Mouse (Mus musculus) forebrain, embryonic 10.5 days (tissue): ENCODE results near the gene Tmf1. TPM values are rescaled to one million over a fixed set of nuclear protein-coding genes. Genes with fewer than 3 reads are reported as not detected.

ENCODE experiments used
- DNase-seq: peaks from one replicate; pipeline ENCODE4 v3.0.0-alpha.2; 2017; ENCODE audit warnings: low spot score; ENCODE audit errors: extremely low spot score
- H3K27ac ChIP-seq: fragments of 300-500 bp; sonication (generic); 2 replicates; pipeline ENCODE4 v1.5.1; 2016; ENCODE audit warnings: mild to moderate bottlenecking
- H3K27me3 ChIP-seq: fragments of 300-500 bp; sonication (generic); 2 replicates; pipeline ENCODE4 v1.6.1; 2016; ENCODE audit warnings: mild to moderate bottlenecking; ENCODE audit not compliant: poor library complexity, severe bottlenecking
- H3K36me3 ChIP-seq: fragments of 300-500 bp; sonication (generic); replicated peaks from 2 replicates; pipeline ENCODE4 v1.6.1; 2016; ENCODE audit warnings: mild to moderate bottlenecking, moderate library complexity
- H3K4me1 ChIP-seq: fragments of 300-500 bp; sonication (generic); 2 replicates; pipeline ENCODE4 v1.6.1; 2016
- H3K4me3 ChIP-seq: fragments of 300-500 bp; sonication (generic); 2 replicates; pipeline ENCODE4 v1.5.1; 2016; ENCODE audit warnings: mild to moderate bottlenecking, moderate library complexity
- H3K9me3 ChIP-seq: fragments of 300-500 bp; sonication (generic); 2 replicates; pipeline ENCODE4 v1.6.1; 2016; ENCODE audit warnings: mild to moderate bottlenecking, moderate library complexity
- WGBS: fragments of 180-500 bp; shearing (Covaris S2); methylation state at CpG from one replicate; pipeline ENCODE4 v1.1.7; 2016; 5-methylcytosine and 5-hydroxymethylcytosine counted together
- polyA plus RNA-seq: library from polyadenylated mRNA; unstranded; fragments of >200 nt; fragmentation: Nextera tagmentation; extraction: Ambion mirVana; gene quantifications from 2 replicates; pipeline ENCODE4 v1.2.1, GENCODE M21; 2016

The Tmf1 gene
- polyA plus RNA-seq, 1 experiment from 2014 or later: 24.2 TPM

- Histone ChIP-seq H3K9me3 (no peaks in the 10 kb centered on the region; the same call in 1 of the 2 replicates), H3K4me3 (peak overlapping the region; percentile 61), H3K27ac (peak overlapping the region; percentile 80), H3K27me3 (peaks cover 6% of the 10 kb centered on the region), H3K4me1 (peaks cover 35% of the 10 kb centered on the region), H3K36me3 (peaks cover 15% of the 10 kb centered on the region)
- no peak for DNase-seq
- WGBS: 5% methylated on average over 22 of the region's 22 CpGs
Measured at GRCm38 (mm10) chr6:97210962-97211601, 32.2 kb upstream of the Tmf1 start.

GRCm38 (mm10) chr6:97210191-97210961 lies 31.5 kb upstream of the Tmf1 start, which contains the start of gene Arl6ip5:
TSS of gene Arl6ip5 (plus strand) at chr6:97210689.
- H3K27me3 ChIP-seq: peaks cover 6% of the 10 kb centered on the region
- peak; percentile 91 for DNase-seq
- H3K4me3 ChIP-seq: peak within 1 kb of the TSS; percentile 61
- peaks cover 41% of the 10 kb centered on the region for H3K4me1 ChIP-seq
- H3K27ac ChIP-seq: peak within 1 kb of the TSS; percentile 80
- H3K36me3 ChIP-seq: peaks cover 10% of the 10 kb centered on the region
- 11% methylated on average over 32 of the region's 32 CpGs for WGBS
- no peaks in the 10 kb centered on the region; the same call in 1 of the 2 replicates for H3K9me3 ChIP-seq

DNA sequence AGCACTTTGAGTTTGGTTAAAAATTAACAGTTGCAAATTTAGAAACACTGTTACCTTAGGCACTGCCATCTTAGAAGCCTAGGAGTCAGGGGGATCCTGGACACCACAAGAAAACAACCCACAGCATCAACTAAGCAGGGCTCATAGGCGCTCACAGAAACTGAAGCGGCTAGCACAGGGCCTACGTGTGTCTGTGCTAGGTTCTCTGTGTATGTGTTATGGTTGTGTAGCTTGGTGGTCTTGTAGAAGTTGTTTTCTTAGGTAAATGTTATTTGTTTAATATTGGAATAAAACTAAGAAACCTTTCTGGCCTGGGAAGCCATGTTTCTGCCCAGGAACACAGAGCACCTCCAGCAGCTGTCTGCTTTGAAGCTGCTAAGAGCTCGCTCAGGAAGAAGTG lies 30.8 kb upstream of the Tmf1 start:
- H3K4me3 ChIP-seq: no peak overlapping the region
- H3K27ac ChIP-seq: no peak overlapping the region
- peaks cover 41% of the 10 kb centered on the region for H3K4me1 ChIP-seq
- WGBS: 82% methylated on average over 4 of the region's 4 CpGs
- no peak for DNase-seq
- H3K27me3 ChIP-seq: peaks cover 6% of the 10 kb centered on the region
- no peaks in the 10 kb centered on the region for H3K9me3 ChIP-seq
- H3K36me3 ChIP-seq: peaks cover 4% of the 10 kb centered on the region

DNA sequence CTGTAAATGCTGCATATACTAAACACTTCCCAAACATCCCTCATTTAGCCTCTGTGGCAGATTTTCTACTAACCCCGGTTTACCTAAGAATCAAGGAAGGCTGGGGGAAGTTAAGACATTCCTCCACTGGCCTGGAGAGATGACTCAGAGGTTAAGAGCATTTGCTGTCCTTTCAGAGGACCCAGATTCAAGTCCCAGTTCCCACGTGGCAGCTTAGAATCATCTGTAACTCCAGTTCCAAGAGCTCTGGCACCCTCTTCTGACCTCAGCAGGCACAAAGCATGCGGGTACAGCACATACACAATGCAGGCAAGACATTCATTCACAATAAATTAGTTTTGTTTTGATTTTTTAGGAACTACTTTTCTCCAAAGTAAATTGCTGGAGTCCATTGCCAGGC lies 30.3 kb upstream of the Tmf1 start:
- peaks cover 6% of the 10 kb centered on the region for H3K27me3 ChIP-seq
- H3K27ac ChIP-seq: no peak overlapping the region
- DNase-seq: no peak
- H3K4me3 ChIP-seq: no peak overlapping the region
- WGBS: 52% methylated on average over 3 of the region's 3 CpGs
- H3K9me3 ChIP-seq: no peaks in the 10 kb centered on the region
- H3K4me1 ChIP-seq: peaks cover 46% of the 10 kb centered on the region
- H3K36me3 ChIP-seq: no peaks in the 10 kb centered on the region

GRCm38 (mm10) chr6:97208406-97208805 lies 29.5 kb upstream of the Tmf1 start:
- peaks cover 50% of the 10 kb centered on the region for H3K4me1 ChIP-seq
- no peak overlapping the region for H3K4me3 ChIP-seq
- no peaks in the 10 kb centered on the region for H3K9me3 ChIP-seq
- DNase-seq: no peak
- peaks cover 6% of the 10 kb centered on the region for H3K27me3 ChIP-seq
- H3K36me3 ChIP-seq: no peaks in the 10 kb centered on the region
- 22% methylated on average over 3 of the region's 3 CpGs for WGBS
- H3K27ac ChIP-seq: no peak overlapping the region

GRCm38 (mm10) chr6:97207085-97207484 lies 28.2 kb upstream of the Tmf1 start:
- H3K36me3 ChIP-seq: no peaks in the 10 kb centered on the region
- peaks cover 4% of the 10 kb centered on the region for H3K27me3 ChIP-seq
- no peaks in the 10 kb centered on the region for H3K9me3 ChIP-seq
- 83% methylated on average over 4 of the region's 4 CpGs for WGBS
- no peak overlapping the region for H3K4me3 ChIP-seq
- no peak for DNase-seq
- no peak overlapping the region for H3K27ac ChIP-seq
- H3K4me1 ChIP-seq: peaks cover 53% of the 10 kb centered on the region

GRCm38 (mm10) chr6:97205439-97205885 lies 26.5 kb upstream of the Tmf1 start, which contains the start of gene Uba3:
TSS of gene Uba3 (minus strand) at chr6:97205647.
- DNase-seq: peak; percentile 100
- peak within 1 kb of the TSS; percentile 98 for H3K27ac ChIP-seq
- WGBS: under 1% methylated on average over 38 of the region's 38 CpGs
- H3K9me3 ChIP-seq: no peaks in the 10 kb centered on the region
- no peaks in the 10 kb centered on the region for H3K27me3 ChIP-seq
- peaks cover 40% of the 10 kb centered on the region for H3K4me1 ChIP-seq
- peak within 1 kb of the TSS; percentile 90 for H3K4me3 ChIP-seq
- H3K36me3 ChIP-seq: peaks cover 8% of the 10 kb centered on the region

DNA sequence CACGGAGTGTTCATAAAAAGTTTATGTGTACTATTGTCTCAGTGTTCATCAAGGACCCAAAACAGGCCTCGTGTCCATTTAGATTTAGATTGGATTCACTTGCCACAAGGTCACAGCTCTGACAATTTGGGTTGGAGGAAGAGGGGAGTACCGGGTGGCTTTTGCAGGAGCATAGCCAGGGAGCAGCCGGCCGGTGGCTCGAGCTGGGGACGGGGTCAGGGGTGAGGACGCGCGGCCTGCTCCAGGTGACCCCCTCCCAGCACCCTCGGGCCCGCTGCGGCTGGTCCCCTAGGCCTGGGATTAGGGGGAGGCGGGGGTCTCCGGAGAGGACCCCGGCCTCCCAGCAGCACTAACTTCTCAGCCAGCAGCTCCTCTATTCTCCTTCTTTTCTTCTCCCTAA lies 26.0 kb upstream of the Tmf1 start:
- peak overlapping the region; percentile 90 for H3K4me3 ChIP-seq
- no peaks in the 10 kb centered on the region for H3K9me3 ChIP-seq
- DNase-seq: no peak
- WGBS: under 1% methylated on average over 16 of the region's 16 CpGs
- H3K36me3 ChIP-seq: peaks cover 14% of the 10 kb centered on the region
- H3K27ac ChIP-seq: peak overlapping the region; percentile 98
- H3K27me3 ChIP-seq: no peaks in the 10 kb centered on the region
- H3K4me1 ChIP-seq: peaks cover 35% of the 10 kb centered on the region

- Histone ChIP-seq H3K27me3 (no peaks in the 10 kb centered on the region), H3K4me1 (peaks cover 31% of the 10 kb centered on the region), H3K9me3 (no peaks in the 10 kb centered on the region), H3K36me3 (peaks cover 16% of the 10 kb centered on the region), H3K27ac (peak overlapping the region; percentile 98), H3K4me3 (peak overlapping the region; percentile 90)
- WGBS: 29% methylated on average over 9 of the region's 9 CpGs
- DNase-seq: no peak
Measured at GRCm38 (mm10) chr6:97204252-97204869, 25.4 kb upstream of the Tmf1 start.

GRCm38 (mm10) chr6:97202477-97202876 lies 23.6 kb upstream of the Tmf1 start:
- peaks cover 30% of the 10 kb centered on the region for H3K36me3 ChIP-seq
- H3K27me3 ChIP-seq: no peaks in the 10 kb centered on the region
- H3K27ac ChIP-seq: no peak overlapping the region
- H3K9me3 ChIP-seq: no peaks in the 10 kb centered on the region
- H3K4me3 ChIP-seq: no peak overlapping the region
- H3K4me1 ChIP-seq: peaks cover 23% of the 10 kb centered on the region
- WGBS: 95% methylated on average over 3 of the region's 3 CpGs
- DNase-seq: no peak

DNA sequence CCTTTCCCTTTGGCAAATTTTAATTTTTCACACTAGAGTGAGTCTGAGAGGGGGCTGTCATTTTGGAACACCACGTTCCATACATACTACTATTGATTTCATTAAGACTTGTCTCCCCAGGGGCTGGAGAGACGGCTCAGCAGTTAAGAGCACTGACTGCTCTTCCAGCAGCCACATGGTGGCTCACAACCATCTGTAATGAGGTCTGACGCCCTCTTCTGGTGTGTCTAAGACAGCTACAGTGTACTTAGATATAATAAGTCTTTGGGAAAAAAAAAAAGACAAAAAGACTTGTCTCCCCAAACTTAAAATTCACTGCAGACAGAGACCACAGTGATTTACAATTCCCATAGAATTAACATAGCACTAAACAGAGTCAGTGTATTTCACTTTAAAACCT lies 21.5 kb upstream of the Tmf1 start:
- H3K36me3 ChIP-seq: peaks cover 51% of the 10 kb centered on the region
- 72% methylated on average over 3 of the region's 3 CpGs for WGBS

DNA sequence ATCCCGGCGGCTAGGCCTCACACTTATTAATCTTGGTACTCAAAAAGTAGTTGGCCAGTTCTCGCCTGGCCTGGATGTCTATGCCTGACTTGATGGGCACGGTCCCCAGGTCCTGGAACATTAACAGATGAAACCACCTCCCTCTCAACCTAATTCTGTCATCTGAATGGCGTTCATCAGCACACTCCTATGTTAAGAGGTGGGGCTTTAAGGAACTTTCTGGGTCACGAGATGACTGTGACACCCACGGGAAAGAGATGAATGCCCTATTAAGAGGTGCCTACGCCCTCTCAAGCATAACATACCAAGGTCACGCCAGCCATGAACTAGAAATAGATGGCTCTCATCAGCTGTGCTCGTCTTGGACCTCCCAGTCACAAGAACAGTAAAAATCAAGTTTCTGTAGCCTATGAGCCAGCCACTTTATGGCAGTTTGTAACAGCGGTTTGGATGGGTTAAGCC lies 476 bp upstream of the Tmf1 start:
- H3K9me3 ChIP-seq: no peaks in the 10 kb centered on the region
- WGBS: 11% methylated on average over 11 of the region's 11 CpGs
- peaks cover 20% of the 10 kb centered on the region for H3K4me1 ChIP-seq
- no peaks in the 10 kb centered on the region for H3K27me3 ChIP-seq
- no peak for DNase-seq
- H3K36me3 ChIP-seq: peaks cover 40% of the 10 kb centered on the region
- H3K4me3 ChIP-seq: peak overlapping the region; percentile 84
- H3K27ac ChIP-seq: peak overlapping the region; percentile 97

More for the DNA sequence above, 21.5 kb upstream of the Tmf1 start:
- Histone ChIP-seq H3K4me1 (peaks cover 18% of the 10 kb centered on the region), H3K4me3 (no peak overlapping the region), H3K27ac (no peak overlapping the region), H3K9me3 (no peaks in the 10 kb centered on the region), H3K27me3 (no peaks in the 10 kb centered on the region)
- no peak for DNase-seq
